In genomic region chr2:122368081-122368971, GRCm38 (mm10) we compare ENCODE assay signal across 8 mouse cellular contexts. TPM values are rescaled to one million over a fixed set of nuclear protein-coding genes. Genes with fewer than 3 reads are reported as not detected.
DNase-seq lines count a peak whose midpoint lies in the region; ATAC-seq lines count a peak whose summit lies in the region.

No protein-coding gene starts in this region.

- peak overlapping the region; percentile 90 for H3K9ac ChIP-seq in heart, embryonic 15.5 days
- peak overlapping the region; percentile 94 for H3K9ac ChIP-seq in midbrain, embryonic 14.5 days (replicated peaks; ENCODE audit: low read length)

- no peaks in the 10 kb centered on the region for H3K36me3 ChIP-seq in heart, embryonic 15.5 days
- H3K36me3 ChIP-seq in midbrain, embryonic 14.5 days (ENCODE audit: control insufficient read depth, insufficient read depth, low read length), result peaks cover 8% of the 10 kb centered on the region; the same call in 1 of the 2 replicates

- peaks cover 25% of the 10 kb centered on the region for H3K4me1 ChIP-seq in heart, embryonic 15.5 days (replicated peaks)
- H3K4me1 ChIP-seq in midbrain, embryonic 14.5 days (ENCODE audit: control insufficient read depth, insufficient read depth, low read length), result peaks cover 28% of the 10 kb centered on the region

- H3K27ac ChIP-seq in heart, embryonic 15.5 days, result peak overlapping the region; percentile 70; the same call in 1 of the 2 replicates
- peak overlapping the region; percentile 73 for H3K27ac ChIP-seq in midbrain, embryonic 14.5 days (replicated peaks; ENCODE audit: low read depth, low read length)

- peak overlapping the region; percentile 91 for H3K4me3 ChIP-seq in heart, embryonic 15.5 days
- H3K4me3 ChIP-seq in midbrain, embryonic 14.5 days (replicated peaks; ENCODE audit: low read depth, low read length), result peak overlapping the region; percentile 89

- DNase-seq in right cerebral cortex, postnatal 14 days, result peak; percentile 45
- no peak for DNase-seq in right cerebral cortex, postnatal 25 days
- DNase-seq in cerebellum, adult 9-10 months, result peak; percentile 74
- DNase-seq in kidney, postnatal 4 days, result peak; percentile 70 to 80
- peak; percentile 46 for DNase-seq in midbrain, embryonic 14.5 days
- no peak for DNase-seq in c-Kit-positive CD71-positive TER-119-positive erythroid progenitor cells, embryonic 14.5 days (ENCODE audit: low spot score)
- DNase-seq in urinary bladder, postnatal 10 days (ENCODE audit: low spot score), result no peak

- no peaks in the 10 kb centered on the region for H3K9me3 ChIP-seq in heart, embryonic 15.5 days (replicated peaks)
- no peaks in the 10 kb centered on the region for H3K9me3 ChIP-seq in midbrain, embryonic 14.5 days (ENCODE audit: control insufficient read depth, low read length)

- WGBS in heart, embryonic 15.5 days, result 2% methylated on average over 32 of the region's 55 CpGs
- WGBS in midbrain, embryonic 14.5 days, result under 1% methylated on average over 39 of the region's 55 CpGs

- ATAC-seq in heart, embryonic 15.5 days (replicated peaks; ENCODE audit: insufficient number of reproducible peaks, insufficient read depth, low FRiP score, low read depth), result peak; percentile 63
- peak; percentile 65 for ATAC-seq in midbrain, embryonic 14.5 days (ENCODE audit: low FRiP score, low TSS enrichment)

- peaks cover 9% of the 10 kb centered on the region; the same call in 1 of the 2 replicates for H3K27me3 ChIP-seq in heart, embryonic 15.5 days
- 0 out of 2 replicates have a peak, but pooled peaks cover 5% of the 10 kb centered on the region for H3K27me3 ChIP-seq in midbrain, embryonic 14.5 days (ENCODE audit: control insufficient read depth, insufficient read depth, low read length)

- H3K4me2 ChIP-seq in heart, embryonic 15.5 days, result peak overlapping the region; percentile 97
- H3K4me2 ChIP-seq in midbrain, embryonic 14.5 days (ENCODE audit: low read length), result peak overlapping the region; percentile 85

RNA-seq across cellular contexts. Expression of gene Shf, which starts 0.6 kb away (rescaled TPM):
- 2.0 and 2.7 TPM in 2 replicates for polyA plus RNA-seq in heart, embryonic 15.5 days (2015; fragmentation: Nextera tagmentation; extraction: Ambion mirVana)
- 15.9 and 19.2 TPM in 2 replicates for polyA plus RNA-seq in midbrain, embryonic 14.5 days (2014; fragmentation: Nextera tagmentation; extraction: Ambion mirVana)

RNA-seq across cellular contexts. Expression of gene Duox1, which starts 52.9 kb away (rescaled TPM):
- 0.03 and 0.04 TPM in 2 replicates for polyA plus RNA-seq in heart, embryonic 15.5 days (2015; fragmentation: Nextera tagmentation; extraction: Ambion mirVana)
- 0.18 and 0.22 TPM in 2 replicates for polyA plus RNA-seq in midbrain, embryonic 14.5 days (2014; fragmentation: Nextera tagmentation; extraction: Ambion mirVana)

RNA-seq across cellular contexts. Expression of gene Duoxa1, which starts 54.8 kb away (rescaled TPM):
- polyA plus RNA-seq in heart, embryonic 15.5 days (2015; fragmentation: Nextera tagmentation; extraction: Ambion mirVana), result 1.2 TPM in 1 of 2 replicates, not detected in the other
- 0.25 TPM in 1 of 2 replicates, not detected in the other for polyA plus RNA-seq in midbrain, embryonic 14.5 days (2014; fragmentation: Nextera tagmentation; extraction: Ambion mirVana)

RNA-seq across cellular contexts. Expression of gene Slc28a2, which starts 58.0 kb away (rescaled TPM):
- 1.4 and 1.6 TPM in 2 replicates for polyA plus RNA-seq in heart, embryonic 15.5 days (2015; fragmentation: Nextera tagmentation; extraction: Ambion mirVana)
- polyA plus RNA-seq in midbrain, embryonic 14.5 days (2014; fragmentation: Nextera tagmentation; extraction: Ambion mirVana), result not detected in 2 replicates

Comparison
In these comparisons a context has a peak if more than half of its experiments do, and no peak if none do; other contexts are left out.
1. DNase-seq: peak in right cerebral cortex, postnatal 14 days (single experiment), cerebellum, adult 9-10 months (single experiment), kidney, postnatal 4 days (2 of 2) and midbrain, embryonic 14.5 days (single experiment); none in right cerebral cortex, postnatal 25 days (single experiment), c-Kit-positive CD71-positive TER-119-positive erythroid progenitor cells, embryonic 14.5 days (single experiment) and urinary bladder, postnatal 10 days (single experiment).